Mouse (Mus musculus): ENCODE results near the gene Slc6a21.

GRCm38 (mm10) chr7:45296626-45297025 lies 19.3 kb downstream of the Slc6a21 start:
- TF ChIP-seq POLR2A (IDR thresholded peaks at IDR 0.05; ENCODE audit: borderline replicate concordance, extremely low read depth, low read depth, low read length) (no peak), CTCF (IDR thresholded peaks at IDR 0.05; ENCODE audit: insufficient read depth, low read length) (no peak)

Data from lung, adult 2 months (tissue).